Mouse (Mus musculus) embryonic facial prominence, embryonic 11.5 days (tissue): ENCODE results near the gene Tlr4. TPM values are rescaled to one million over a fixed set of nuclear protein-coding genes. Genes with fewer than 3 reads are reported as not detected.

Experiments used
- ATAC-seq: fragments of 200-750 bp; cut with Nextera tagmentation; replicated peaks from 2 replicates; pipeline ENCODE4 v1.8.0; 2017; ENCODE audit warnings: low read depth; ENCODE audit not compliant: insufficient number of reproducible peaks, low FRiP score, low TSS enrichment
- DNase-seq: peaks from one replicate; pipeline ENCODE4 v3.0.0-alpha.2; 2015; ENCODE audit warnings: low spot score
- H3K27ac ChIP-seq: fragments of 300-500 bp; sonication (generic); replicated peaks from 2 replicates; pipeline ENCODE4 v1.5.1; 2014; ENCODE audit warnings: mild to moderate bottlenecking, low read depth, low read length, control low read depth
- H3K27me3 ChIP-seq: fragments of 300-500 bp; sonication (generic); 2 replicates; pipeline ENCODE4 v1.6.1; 2014; ENCODE audit warnings: mild to moderate bottlenecking, low read length, moderate library complexity, mixed read lengths; ENCODE audit not compliant: control insufficient read depth, insufficient read depth
- H3K36me3 ChIP-seq: fragments of 300-500 bp; sonication (generic); replicated peaks from 2 replicates; pipeline ENCODE4 v1.6.1; 2014; ENCODE audit warnings: low read depth, mild to moderate bottlenecking, low read length, moderate library complexity, mixed read lengths; ENCODE audit not compliant: control insufficient read depth, insufficient read depth
- H3K4me1 ChIP-seq: fragments of 300-500 bp; sonication (generic); 2 replicates; pipeline ENCODE4 v1.6.1; 2014; ENCODE audit warnings: low read length, mixed read lengths; ENCODE audit not compliant: control insufficient read depth, insufficient read depth
- H3K4me2 ChIP-seq: fragments of 300-500 bp; sonication (generic); 2 replicates; pipeline ENCODE4 v1.6.1; 2014; ENCODE audit warnings: low read depth, mild to moderate bottlenecking, control low read depth, low read length, moderate library complexity
- H3K4me3 ChIP-seq: fragments of 300-500 bp; sonication (generic); 2 replicates; pipeline ENCODE4 v1.5.1; 2014; ENCODE audit warnings: low read depth, low read length, control low read depth
- H3K9ac ChIP-seq: fragments of 300-500 bp; sonication (generic); replicated peaks from 2 replicates; pipeline ENCODE4 v1.6.1; 2014; ENCODE audit warnings: mild to moderate bottlenecking, control low read depth, low read length
- H3K9me3 ChIP-seq: fragments of 300-500 bp; sonication (generic); replicated peaks from 2 replicates; pipeline ENCODE4 v1.6.1; 2016; ENCODE audit warnings: mild to moderate bottlenecking, low read length, inconsistent platforms, mixed read lengths; ENCODE audit not compliant: control insufficient read depth
- WGBS: fragments of 180-500 bp; shearing (Covaris S2); extraction: QIAGEN DNeasy Blood & Tissue Kit; methylation state at CpG from one replicate; pipeline ENCODE4 v1.1.7; 2014; 5-methylcytosine and 5-hydroxymethylcytosine counted together
- polyA plus RNA-seq: library from polyadenylated mRNA; unstranded; fragments of >200 nt; fragmentation: Nextera tagmentation; extraction: Ambion mirVana; gene quantifications from 2 replicates; pipeline ENCODE4 v1.2.1, GENCODE M21; 2014

Tlr4 gene
- polyA plus RNA-seq, 1 experiment from 2014 or later: 0.90 TPM

DNA sequence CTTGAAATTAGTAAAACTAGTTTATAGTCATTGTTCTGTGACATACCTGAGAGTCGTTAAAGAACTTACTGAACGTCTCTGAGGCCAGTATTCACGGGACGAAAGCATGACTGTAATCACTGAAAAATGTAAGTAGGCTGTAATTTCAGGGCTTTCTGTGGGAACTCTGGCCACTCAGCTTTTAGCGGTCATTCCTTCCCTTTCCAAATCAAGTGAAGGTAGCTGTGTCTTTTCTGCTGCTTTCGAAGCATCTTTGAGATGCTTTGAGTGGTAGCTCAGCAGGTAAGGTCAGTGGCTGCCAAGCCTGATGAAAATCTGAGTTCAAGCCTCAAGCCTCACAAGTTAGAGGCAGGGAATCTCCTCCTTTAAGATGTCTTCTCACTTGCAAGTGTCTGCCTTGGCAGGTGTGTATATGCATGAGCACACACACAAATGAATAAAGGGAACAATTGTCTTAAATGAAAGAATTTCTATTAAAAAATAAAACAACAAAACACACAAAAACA lies 832 bp downstream of the Tlr4 start:
- no peaks in the 10 kb centered on the region for H3K4me1 ChIP-seq
- no peak overlapping the region for H3K9ac ChIP-seq
- no peak overlapping the region for H3K4me3 ChIP-seq
- 53% methylated on average over 6 of the region's 6 CpGs for WGBS
- no peak overlapping the region for H3K27ac ChIP-seq
- no peaks in the 10 kb centered on the region for H3K27me3 ChIP-seq
- DNase-seq (no peak), ATAC-seq (no peak)
- no peaks in the 10 kb centered on the region for H3K36me3 ChIP-seq
- no peaks in the 10 kb centered on the region for H3K9me3 ChIP-seq
- no peak overlapping the region for H3K4me2 ChIP-seq

DNA sequence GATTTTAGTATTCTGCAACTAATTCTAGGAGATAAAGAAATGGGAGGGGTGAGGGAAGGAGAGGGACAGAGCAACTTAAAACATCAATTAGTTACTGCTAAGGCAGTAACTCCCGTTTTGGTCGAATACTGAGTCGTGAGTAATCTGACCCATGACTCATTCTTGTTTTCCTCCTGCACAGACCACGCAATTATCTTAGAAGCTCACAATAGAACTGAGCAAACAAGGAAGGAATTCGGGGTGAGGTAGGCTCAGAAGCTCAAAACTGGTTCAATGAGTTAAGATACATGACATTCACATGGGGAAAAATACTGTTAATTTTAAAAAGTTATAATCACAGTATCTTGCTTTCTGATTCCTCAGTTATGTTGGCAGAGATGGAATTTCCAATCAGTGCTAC lies 1.3 kb downstream of the Tlr4 start:
- H3K9me3 ChIP-seq: no peaks in the 10 kb centered on the region
- no peak overlapping the region for H3K4me2 ChIP-seq
- DNase-seq (peak; percentile 9), ATAC-seq (no peak)
- H3K36me3 ChIP-seq: no peaks in the 10 kb centered on the region
- H3K4me1 ChIP-seq: no peaks in the 10 kb centered on the region
- no peak overlapping the region for H3K4me3 ChIP-seq
- 23% methylated on average over 5 of the region's 5 CpGs for WGBS
- no peaks in the 10 kb centered on the region for H3K27me3 ChIP-seq
- no peak overlapping the region for H3K9ac ChIP-seq
- no peak overlapping the region for H3K27ac ChIP-seq

DNA sequence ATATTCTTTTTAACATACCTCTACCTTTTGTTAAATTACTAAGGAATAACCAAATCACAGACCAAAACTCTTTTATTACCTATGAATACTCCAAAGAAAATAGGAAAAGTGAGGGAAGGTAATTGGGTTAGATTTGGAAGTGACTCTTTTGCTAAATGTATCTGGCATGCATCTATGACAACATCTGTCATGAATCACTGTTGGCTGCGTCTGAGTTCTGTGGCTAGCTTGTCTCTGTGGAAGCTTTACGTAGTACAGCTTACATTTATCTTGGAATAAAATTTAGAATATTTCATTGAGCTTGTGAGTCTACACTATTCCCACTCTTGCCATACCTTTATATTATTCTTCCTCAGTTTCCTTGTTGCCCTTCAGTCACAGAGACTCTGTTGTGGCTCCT lies 10.7 kb downstream of the Tlr4 start:
- Histone ChIP-seq H3K9ac (no peak overlapping the region), H3K9me3 (no peaks in the 10 kb centered on the region), H3K4me2 (no peak overlapping the region), H3K4me1 (no peaks in the 10 kb centered on the region), H3K4me3 (no peak overlapping the region), H3K36me3 (no peaks in the 10 kb centered on the region), H3K27ac (no peak overlapping the region), H3K27me3 (no peaks in the 10 kb centered on the region)
- ATAC-seq (no peak), DNase-seq (no peak)
- 81% methylated on average over 2 of the region's 2 CpGs for WGBS

DNA sequence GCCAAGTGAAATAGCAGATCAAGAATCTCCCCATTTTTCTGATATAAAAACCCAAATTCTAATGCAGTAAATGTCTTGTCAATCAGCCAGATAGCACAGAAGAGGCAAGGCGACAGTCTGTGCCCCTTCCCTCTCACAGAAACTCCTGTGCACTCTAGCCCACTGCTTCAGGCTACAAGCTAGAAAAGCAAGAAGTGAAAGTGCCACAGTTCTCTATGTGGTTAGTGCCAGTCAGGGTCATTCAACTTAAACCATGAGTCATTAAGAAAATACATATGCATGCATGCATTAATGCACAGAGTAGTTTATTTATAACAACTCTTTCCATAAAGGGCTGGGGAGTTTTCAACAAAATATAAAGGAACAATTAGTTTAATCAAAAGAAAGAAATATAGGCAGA lies 15.9 kb downstream of the Tlr4 start:
- Histone ChIP-seq H3K9me3 (no peaks in the 10 kb centered on the region), H3K27me3 (no peaks in the 10 kb centered on the region), H3K4me2 (no peak overlapping the region), H3K27ac (no peak overlapping the region), H3K9ac (no peak overlapping the region), H3K36me3 (no peaks in the 10 kb centered on the region), H3K4me3 (no peak overlapping the region), H3K4me1 (no peaks in the 10 kb centered on the region)
- no peak for ATAC-seq
- DNase-seq: no peak
- WGBS: 48% methylated on average over 1 of the region's 1 CpGs

DNA sequence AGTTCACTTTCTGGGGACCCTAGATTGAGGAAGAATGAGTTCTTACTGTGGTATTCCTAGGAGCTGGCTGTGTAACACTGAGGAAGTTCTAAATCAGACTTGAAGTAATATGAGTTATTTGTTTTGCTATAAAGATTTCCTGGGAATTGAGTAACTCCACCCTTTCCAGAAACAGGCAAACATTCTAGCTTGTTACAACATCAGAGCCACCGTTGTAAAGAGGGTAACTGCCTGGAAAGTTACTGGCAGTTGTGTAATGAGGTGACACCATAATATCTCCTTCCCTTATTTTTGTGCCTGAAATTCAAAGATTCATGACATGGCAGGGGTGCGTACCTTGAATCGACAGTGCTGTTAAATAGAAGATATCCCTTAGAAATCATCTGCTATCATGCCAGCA lies 24.6 kb downstream of the Tlr4 start:
- ATAC-seq (no peak), DNase-seq (no peak)
- Histone ChIP-seq H3K9me3 (no peaks in the 10 kb centered on the region), H3K36me3 (no peaks in the 10 kb centered on the region), H3K4me3 (no peak overlapping the region), H3K27ac (no peak overlapping the region), H3K27me3 (no peaks in the 10 kb centered on the region), H3K9ac (no peak overlapping the region), H3K4me1 (no peaks in the 10 kb centered on the region), H3K4me2 (no peak overlapping the region)
- WGBS: 84% methylated on average over 3 of the region's 3 CpGs

DNA sequence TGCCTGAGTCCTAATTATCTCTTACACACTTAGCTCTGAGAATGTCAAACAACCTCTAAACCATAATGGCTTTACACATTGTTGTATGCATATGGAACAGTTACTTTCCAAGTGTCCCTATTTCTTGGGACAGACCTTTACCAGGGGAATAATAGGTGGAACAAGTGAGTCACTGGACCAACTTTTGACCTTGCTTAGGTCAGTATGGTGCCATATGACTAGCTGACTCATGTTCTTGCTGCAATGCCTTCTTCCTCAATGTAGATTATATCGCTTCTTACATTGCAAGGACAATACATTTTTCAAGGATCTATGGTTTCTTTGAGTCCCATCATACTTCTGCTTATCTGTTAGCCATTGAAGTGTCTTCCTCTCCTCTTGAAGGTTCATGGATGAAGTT lies 29.6 kb downstream of the Tlr4 start:
- DNase-seq (no peak), ATAC-seq (no peak)
- WGBS: 93% methylated on average over 1 of the region's 1 CpGs
- no peaks in the 10 kb centered on the region for H3K27me3 ChIP-seq
- H3K4me3 ChIP-seq: no peak overlapping the region
- H3K4me1 ChIP-seq: no peaks in the 10 kb centered on the region
- no peak overlapping the region for H3K27ac ChIP-seq
- no peaks in the 10 kb centered on the region for H3K9me3 ChIP-seq
- no peak overlapping the region for H3K4me2 ChIP-seq
- no peak overlapping the region for H3K9ac ChIP-seq
- no peaks in the 10 kb centered on the region for H3K36me3 ChIP-seq

DNA sequence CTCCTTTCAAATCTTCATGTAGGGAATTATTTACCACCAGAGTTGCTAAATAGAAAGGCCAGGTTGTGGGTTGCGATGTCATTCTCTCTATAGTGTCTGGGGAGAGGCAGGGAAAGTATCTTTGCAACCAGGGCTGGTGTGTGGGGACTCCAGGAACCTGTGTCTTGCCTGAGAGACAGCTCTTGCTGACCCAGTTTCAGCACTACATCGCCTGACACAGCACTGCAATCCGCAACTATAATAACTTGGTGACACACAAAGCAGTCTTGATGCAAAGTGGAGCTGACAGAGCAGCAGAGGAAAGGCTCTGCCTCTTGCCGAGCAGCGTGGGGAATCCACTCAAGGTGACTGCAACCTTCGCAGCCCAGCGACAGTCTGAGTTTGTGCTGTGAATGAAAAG lies 42.5 kb downstream of the Tlr4 start:
- no peaks in the 10 kb centered on the region for H3K27me3 ChIP-seq
- no peak overlapping the region for H3K27ac ChIP-seq
- no peak overlapping the region for H3K9ac ChIP-seq
- WGBS: 53% methylated on average over 7 of the region's 7 CpGs
- H3K36me3 ChIP-seq: no peaks in the 10 kb centered on the region
- no peak overlapping the region for H3K4me3 ChIP-seq
- no peaks in the 10 kb centered on the region for H3K4me1 ChIP-seq
- peak; percentile 2 for DNase-seq
- ATAC-seq: no peak
- H3K4me2 ChIP-seq: no peak overlapping the region
- H3K9me3 ChIP-seq: no peaks in the 10 kb centered on the region

DNA sequence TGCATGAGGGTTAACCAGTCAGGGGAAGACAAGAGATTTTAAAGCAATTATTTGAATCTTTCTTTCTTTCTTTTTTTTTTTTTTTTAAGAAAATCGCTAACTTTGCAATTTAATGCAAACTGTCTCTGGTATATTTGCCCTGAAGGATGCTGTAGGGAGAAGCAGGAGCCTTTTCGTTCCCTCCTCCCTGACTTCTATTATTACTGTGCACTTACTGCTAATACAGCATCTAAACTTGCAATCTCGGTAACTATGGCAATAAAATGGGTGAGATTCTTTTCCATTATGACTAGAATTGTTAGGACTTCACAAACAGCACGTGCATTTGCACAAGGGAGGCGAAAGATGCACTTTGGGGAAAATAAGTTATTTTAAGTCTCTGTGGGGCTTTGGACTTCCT lies 44.6 kb downstream of the Tlr4 start:
- H3K9ac ChIP-seq: no peak overlapping the region
- H3K27me3 ChIP-seq: no peaks in the 10 kb centered on the region
- no peaks in the 10 kb centered on the region for H3K36me3 ChIP-seq
- H3K4me3 ChIP-seq: no peak overlapping the region
- DNase-seq (no peak), ATAC-seq (no peak)
- H3K9me3 ChIP-seq: no peaks in the 10 kb centered on the region
- no peak overlapping the region for H3K27ac ChIP-seq
- no peak overlapping the region for H3K4me2 ChIP-seq
- H3K4me1 ChIP-seq: no peaks in the 10 kb centered on the region
- WGBS: 91% methylated on average over 5 of the region's 5 CpGs
